ENCODE assay signal across 25 mouse cellular contexts in genomic region chr1:39533917-39534316, GRCm38 (mm10).
"Had no signal": no experiment of that assay in that cellular context is flagged by ENCODE, and none has a peak within 500 bp of the region (broad histone marks: within the 10 kb centered on the region; RNA-seq: fewer than 3 reads in every experiment).

No protein-coding gene starts in this region.

- H3K4me3 ChIP-seq: gastrocnemius, adult 2 months; heart, adult 2 months; heart, embryonic 13.5 days; heart, embryonic 15.5 days; hindbrain, embryonic 10.5 days; hindbrain, embryonic 12.5 days; intestine, embryonic 15.5 days; limb, embryonic 13.5 days; limb, embryonic 15.5 days; liver, embryonic 13.5 days; liver, embryonic 15.5 days had no signal

- H3K9ac ChIP-seq: heart, embryonic 15.5 days; hindbrain, embryonic 14.5 days; intestine, embryonic 15.5 days; limb, embryonic 13.5 days; limb, embryonic 15.5 days; liver, embryonic 13.5 days; liver, embryonic 15.5 days had no signal

- H3K27me3 ChIP-seq: heart, embryonic 15.5 days; hindbrain, embryonic 12.5 days; intestine, embryonic 15.5 days; limb, embryonic 13.5 days; limb, embryonic 15.5 days; liver, embryonic 13.5 days had no signal

- ATAC-seq: hindbrain, embryonic 16.5 days; inflammation-experienced regulatory T-cells, adult 6 months; intestine, embryonic 15.5 days; intestine, postnatal 0 days had no signal

- H3K9me3 ChIP-seq: heart, embryonic 13.5 days; heart, embryonic 15.5 days; hindbrain, embryonic 10.5 days; hindbrain, embryonic 12.5 days; intestine, embryonic 15.5 days; limb, embryonic 13.5 days; limb, embryonic 15.5 days; liver, embryonic 13.5 days; liver, embryonic 15.5 days had no signal

- H3K4me2 ChIP-seq: heart, embryonic 15.5 days; hindbrain, embryonic 14.5 days; intestine, embryonic 15.5 days; limb, embryonic 15.5 days; liver, embryonic 13.5 days; liver, embryonic 15.5 days had no signal

- H3K27ac ChIP-seq: gastrocnemius, adult 2 months; heart, adult 2 months; heart, embryonic 13.5 days; heart, embryonic 15.5 days; hindbrain, embryonic 10.5 days; hindbrain, embryonic 12.5 days; hindbrain, embryonic 14.5 days; intestine, embryonic 15.5 days; kidney, postnatal 0 days; limb, embryonic 13.5 days; limb, embryonic 15.5 days; liver, embryonic 13.5 days; liver, embryonic 15.5 days had no signal

- DNase-seq: gastrocnemius, adult 2 months; gastrocnemius, postnatal 14 days; heart, adult 2 months; heart, postnatal 4 days; kidney, adult 18-20 months; kidney, adult 8-10 months; kidney, postnatal 14 days; kidney, postnatal 36 days; layer of hippocampus, adult 9-11 months; layer of hippocampus, postnatal 36 days; left cerebral cortex, postnatal 4 days; liver, embryonic 13.5 days had no signal
